Mouse (Mus musculus) thymus, postnatal 25 days (tissue): Measurements from ENCODE around the gene Prkrip1.
"Not testable (repeated sequence)": the region's sequence is repeated elsewhere in the genome, so short reads cannot be mapped to it uniquely, and the experiment has no call there.

ENCODE experiments used
- DNase-seq: peaks from one replicate; pipeline ENCODE4 v3.0.0; 2022

The Prkrip1 gene

DNA sequence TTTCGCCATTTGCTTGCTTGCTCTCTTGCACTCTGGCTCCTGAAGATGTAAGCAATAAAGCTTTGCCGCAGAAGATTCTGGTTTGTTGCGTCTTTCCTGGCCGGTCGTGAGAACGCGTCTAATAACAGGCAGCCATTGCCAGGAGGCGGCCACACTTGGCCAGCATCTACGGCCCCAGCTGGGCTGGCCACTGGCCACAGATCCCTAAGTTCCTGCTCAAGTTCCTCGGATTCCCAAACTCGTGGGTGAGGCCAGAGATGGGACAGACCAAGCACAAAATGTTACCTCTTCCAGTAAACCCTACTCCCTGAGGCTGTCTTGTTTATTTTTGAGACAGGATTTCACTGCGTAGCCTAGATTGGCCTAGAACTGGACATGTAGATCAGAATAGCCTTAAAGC, 38.7 kb downstream of the Prkrip1 start:
- DNase-seq: not testable (repeated sequence)

DNA sequence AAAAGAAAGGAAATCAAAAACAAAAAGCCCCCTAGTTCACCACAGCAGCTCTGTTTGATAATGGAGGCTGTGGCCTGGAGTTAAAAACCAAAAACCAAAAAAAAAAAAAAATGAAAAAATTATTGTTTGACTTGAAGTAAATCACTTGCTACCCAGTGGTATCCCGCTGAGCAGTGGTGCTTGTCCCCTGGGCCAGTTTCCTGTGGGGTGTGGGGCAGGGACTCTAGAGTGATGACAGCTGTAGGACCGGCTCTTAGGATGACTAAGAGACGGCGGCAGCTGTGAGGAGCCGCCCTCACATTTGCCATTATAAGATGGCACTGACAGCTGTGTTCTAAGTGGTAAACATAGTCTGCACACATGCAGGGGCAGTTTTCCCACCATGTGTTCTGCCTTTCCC, 43.4 kb downstream of the Prkrip1 start:
- no peak for DNase-seq

DNA sequence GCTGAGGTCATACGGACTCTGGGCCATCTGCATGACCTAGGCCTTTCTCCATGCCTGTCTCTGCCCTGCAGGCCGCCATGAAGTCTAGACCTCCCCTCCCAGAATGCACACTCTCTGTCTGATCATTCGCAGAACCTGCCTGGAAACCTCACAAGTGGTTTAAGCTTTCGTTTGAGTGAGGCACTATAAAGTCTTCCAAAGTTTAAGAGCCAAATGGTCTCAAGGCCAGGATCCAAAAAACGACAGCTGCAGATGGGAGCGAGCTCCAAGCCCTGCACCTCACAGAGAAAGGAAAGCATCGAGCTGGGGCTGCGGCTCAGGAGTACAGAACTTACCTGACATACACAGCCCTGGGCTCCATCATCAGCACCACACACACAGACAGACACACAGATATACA, 46.4 kb downstream of the Prkrip1 start:
- DNase-seq: no peak

DNA sequence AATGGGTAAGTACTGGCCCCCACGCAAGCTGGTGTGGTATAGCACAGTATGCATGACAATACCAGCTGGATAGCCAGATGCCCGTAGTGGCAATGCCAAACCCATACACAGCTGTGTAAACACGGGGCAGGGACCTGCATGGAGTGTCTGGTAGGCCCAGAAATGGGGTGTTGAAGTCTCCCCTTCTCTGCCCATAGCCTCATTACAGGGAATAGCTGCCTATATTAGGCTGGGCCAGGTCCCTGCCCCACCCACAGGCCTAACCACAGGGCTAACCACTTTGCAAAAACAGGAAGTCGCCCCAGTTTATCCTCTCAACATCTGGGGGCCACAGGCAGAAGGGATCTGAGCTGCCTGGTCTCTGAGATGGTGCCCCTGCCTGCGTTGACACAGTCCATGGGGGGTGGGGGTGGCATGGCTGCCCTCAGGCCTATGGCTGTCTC, 49.6 kb downstream of the Prkrip1 start:
- peak; percentile 79 for DNase-seq

DNA sequence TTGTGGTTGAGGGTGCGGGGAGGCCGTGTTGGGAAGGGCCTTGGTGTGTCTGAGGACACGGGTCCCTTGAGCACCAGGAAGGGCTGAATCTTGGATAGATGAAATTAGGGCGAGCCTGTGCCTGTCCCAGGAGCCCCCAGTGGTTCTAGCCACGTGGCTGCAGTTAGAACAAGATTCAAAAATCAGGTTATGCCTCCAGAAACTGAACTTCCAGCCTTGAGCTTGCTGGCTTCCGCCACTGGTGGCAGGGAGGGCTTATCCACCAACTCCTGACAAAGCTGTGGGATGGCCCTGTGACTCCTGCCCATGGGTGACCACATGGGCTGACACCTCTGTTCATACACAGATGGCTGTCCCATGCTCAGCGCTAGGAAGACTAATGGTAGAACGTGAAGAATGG, 51.1 kb downstream of the Prkrip1 start:
- DNase-seq: peak; percentile 51

DNA sequence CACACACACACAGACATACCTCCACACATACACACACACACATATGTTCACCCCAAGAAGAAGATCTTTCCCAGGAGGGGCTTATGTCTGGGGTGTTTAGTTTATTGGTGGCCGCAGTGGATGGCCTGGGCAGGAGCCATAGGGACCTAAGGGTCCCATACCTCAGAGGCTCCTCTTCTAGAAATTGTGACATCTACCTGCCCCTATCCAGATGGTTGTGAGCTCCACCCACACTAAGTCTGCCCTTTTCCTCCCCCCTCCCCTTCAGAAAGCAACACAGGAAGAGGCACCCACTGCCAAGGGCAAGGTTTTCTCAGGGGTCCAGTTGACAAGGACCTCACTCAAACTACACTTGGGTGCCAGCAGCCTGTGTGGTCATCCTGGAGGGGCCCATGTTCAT, 51.8 kb downstream of the Prkrip1 start:
- peak; percentile 78 for DNase-seq

DNA sequence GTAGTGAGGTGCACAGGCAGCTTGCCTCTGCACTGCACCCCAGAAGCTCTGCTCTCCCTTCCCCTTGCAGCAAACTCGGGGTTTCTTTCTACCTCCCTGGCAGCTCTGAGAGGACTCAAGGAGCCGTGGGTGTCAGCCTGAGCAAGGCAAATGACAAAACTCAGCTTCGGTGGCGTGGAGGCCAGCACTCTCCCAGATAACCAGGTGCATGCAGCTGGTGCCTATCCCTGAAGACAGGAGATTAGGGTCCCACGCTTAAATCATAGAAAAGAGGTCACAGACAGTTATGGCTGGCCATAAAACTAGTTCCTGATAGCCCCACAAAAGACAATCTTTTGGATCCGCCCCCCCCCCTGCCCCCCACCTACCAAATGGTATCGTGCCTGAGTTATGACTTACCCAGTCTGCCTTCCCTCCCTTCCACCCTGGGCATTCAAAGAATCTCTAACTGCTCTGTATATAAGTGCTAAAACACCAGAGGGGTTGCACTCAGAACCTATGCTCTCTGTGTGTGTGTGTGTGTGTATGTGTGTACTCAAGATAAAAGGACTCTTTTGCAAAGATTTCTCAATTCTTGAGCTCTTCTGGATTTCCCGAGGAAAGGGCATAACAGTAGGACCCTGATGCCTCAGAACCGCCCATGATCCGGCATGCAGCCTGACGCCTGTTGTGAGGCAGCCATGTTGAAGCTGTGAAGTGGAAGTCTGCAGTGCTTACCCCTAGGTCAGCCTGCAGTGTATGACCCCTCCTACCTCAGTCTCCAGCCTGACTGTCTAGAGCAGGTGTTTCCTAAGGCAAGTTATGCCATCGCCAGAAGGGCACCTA, 53.9 kb downstream of the Prkrip1 start:
- no peak for DNase-seq

DNA sequence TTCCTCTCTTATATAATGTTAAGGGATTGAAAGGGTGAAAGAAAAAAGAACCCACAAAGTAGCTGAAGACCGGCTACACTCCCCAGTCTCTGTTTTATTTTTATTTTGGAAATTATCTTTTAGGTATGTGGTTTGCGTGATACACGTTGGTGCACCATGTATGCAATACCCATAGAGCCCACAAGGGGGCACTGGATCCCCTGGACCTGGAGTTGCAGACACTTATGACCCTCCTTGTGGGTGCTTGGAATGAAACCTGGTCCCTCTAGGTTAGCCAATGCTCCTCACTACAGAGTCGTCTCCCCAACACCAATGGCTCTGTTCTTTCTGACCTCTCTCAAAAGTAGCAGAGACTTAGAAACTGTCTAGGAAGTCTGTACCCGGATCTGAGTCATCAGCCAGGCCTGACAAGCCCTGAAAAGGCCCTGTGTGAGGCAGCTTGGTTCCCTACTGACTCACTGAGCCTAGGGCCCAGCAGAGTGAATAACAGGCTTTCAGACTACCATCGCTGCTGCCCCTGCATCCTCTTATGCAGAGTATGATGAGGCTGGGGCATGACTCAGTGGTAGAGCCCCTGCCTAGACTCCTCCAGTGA, 55.5 kb downstream of the Prkrip1 start:
- peak; percentile 38 for DNase-seq

DNA sequence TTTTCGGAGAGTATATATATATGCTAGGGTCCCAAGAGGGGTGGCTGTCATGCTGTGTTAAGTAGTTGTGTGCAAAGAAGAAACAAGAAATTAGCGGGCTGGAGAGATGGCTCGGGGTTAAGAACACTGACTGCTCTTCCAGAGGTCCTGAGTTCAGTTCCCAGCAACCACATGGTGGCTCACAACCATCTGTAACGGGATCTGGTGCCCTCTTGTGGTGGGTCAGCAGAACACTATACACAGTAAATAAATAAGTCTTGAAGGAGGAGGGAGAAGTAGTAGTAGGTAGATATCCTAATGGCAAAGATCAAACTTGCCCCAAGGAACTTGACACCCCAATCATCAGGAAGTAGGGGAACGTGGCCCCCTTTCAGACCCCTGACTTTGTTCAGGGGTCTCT, 56.0 kb downstream of the Prkrip1 start:
- DNase-seq: peak; percentile 45

DNA sequence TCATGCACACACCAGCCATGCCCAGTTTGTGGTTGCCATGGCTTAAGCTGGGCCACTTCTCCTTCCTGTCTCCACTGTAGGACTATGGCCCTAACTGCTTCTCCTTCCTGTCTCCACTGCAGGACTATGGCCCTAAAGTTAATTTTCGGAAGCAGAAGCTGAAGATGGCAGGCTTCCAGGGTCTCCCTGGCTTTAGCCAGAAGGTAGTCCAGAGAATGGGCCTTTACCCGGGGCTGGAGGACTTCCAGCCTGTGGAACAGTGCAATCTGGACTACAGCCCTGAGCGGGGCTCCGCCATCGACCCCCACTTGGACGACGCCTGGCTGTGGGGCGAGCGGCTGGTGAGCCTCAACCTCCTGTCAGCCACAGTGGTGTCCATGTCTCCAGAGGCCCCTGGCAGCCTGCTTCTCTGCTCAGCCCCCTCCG, 58.7 kb downstream of the Prkrip1 start:
- no peak for DNase-seq

DNA sequence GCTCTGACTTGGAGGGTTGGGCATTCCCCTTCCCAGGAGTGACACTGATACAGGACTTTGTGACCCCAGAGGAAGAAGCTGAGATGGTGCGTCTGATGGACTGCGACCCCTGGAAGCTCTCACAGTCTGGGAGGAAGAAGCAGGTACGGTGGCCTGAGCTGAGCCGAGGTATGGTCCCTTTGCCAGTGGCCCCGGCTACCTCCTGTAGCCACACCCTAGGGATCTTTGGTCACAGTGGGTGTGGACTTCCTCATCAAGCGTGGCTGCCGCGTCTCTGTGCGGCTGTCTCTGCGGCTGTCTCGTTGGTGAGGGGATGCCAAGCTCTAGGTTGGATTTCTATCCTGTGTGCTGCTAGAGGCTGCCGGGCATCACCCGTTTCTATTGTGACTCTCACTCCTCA, 59.4 kb downstream of the Prkrip1 start:
- DNase-seq: no peak

DNA sequence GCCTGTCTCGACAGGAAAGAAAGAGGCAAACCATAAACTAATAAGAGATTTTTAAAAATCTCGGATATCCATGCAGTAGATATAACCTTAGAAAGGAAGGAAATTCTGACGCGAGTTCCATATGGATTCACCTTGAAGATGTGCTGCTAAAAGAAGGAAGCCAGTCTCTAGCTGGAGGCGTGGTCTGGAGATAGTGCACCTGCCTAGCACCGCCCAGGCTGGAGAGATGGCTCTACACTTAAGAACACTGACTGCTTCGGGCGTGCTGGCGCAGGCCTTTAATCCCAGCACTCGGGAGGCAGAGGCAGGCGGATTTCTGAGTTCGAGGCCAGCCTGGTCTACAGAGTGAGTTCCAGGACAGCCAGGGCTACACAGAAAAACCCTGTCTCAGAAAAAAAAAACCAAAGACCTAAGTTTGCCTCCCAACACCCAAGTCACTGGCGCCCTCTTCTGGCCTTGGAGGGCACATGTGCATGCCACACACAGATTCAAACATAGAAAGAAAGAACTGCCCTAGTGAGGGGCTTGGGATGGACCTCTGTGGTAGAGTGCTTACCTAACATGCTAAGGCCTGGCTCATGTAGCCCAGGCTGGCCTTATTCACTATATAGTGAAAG, 61.0 kb downstream of the Prkrip1 start:
- peak; percentile 74 for DNase-seq

DNA sequence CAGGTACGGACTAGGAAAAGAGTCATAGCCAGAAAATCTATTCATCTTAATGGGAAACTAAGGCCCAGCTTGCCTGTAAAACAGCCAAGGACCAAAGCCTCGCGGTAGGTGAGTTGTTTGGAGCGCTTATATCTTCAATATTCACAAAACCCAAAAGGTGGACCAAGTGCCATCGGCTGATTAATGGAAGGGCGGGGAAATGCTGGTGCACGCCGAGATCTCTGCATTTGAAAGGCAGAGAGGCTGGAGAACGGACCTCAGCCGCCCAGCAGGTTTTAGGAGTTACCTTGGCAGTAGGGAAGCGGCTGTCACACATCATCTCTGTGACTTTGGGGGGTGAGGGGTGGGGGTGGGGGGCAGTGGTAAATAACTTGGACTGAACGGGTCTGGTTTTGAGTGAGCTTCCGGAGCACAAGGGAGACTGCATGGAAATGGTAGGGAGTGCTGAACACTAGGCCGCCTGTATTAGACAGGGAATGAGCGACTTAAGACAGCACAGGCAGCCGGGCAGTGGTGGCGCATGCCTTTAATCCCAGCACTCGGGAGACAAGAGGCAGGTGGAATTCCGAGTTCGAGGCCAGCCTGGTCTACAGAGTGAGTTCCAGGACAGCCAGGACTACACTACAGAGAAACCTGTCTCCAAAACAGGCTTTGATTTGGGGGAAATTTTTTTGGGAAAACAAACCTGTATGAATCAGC, 62.3 kb downstream of the Prkrip1 start:
- no peak for DNase-seq

DNA sequence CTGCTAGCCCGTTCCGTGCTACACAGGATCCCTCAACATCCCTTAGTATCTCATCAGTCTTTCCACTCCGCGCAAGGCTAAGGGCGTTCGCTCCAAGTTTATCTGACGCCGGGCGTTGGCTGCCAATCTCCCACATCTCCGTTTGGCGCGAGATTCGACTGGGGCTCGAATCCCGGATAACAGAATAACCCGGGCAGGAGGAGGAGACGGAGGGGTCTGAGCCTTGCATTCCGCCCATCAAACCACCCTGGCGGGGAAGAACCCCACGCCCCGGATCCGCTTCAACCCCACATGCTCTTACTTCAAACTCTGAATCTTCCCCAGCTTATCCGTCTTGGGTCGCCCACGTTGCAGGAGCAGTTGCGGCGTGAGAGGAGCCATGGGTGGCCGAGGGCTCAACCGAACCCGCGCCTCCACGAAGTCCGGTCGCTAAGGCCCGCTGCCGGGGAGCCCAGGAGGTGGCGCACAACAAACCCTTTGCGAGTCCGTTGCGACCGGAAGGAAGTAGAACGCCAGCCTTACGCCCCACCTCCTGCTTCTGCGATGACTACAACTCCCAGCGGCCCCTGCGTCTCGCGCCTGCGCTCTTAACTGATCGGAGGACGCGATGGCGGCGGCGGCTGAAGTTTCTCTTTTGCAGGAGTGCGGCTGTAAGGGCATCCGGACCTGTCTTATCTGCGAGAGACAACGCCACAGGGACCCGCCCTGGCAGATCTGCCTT, 63.0 kb downstream of the Prkrip1 start, which contains the start of the genes Lrwd1 and Alkbh4:
Lrwd1 (minus strand) TSS at position 504 of the 721 bp plus-strand sequence.
Alkbh4 (plus strand) TSS at position 576 of the 721 bp plus-strand sequence.
- peak; percentile 97 for DNase-seq
